ENCODE assay signal across 8 mouse cellular contexts in genomic region chr11:79711766-79712369, GRCm38 (mm10).
DNase-seq lines count a peak whose midpoint lies in the region; ATAC-seq lines count a peak whose summit lies in the region.

No protein-coding gene starts in this region.

- peak overlapping the region; percentile 80 for H3K4me3 ChIP-seq in kidney, embryonic 16.5 days (ENCODE audit: low read length)
- H3K4me3 ChIP-seq in midbrain, embryonic 13.5 days (replicated peaks), result peak overlapping the region; percentile 63

- peak overlapping the region; percentile 78 for H3K9ac ChIP-seq in kidney, embryonic 16.5 days (replicated peaks; ENCODE audit: low read length)
- H3K9ac ChIP-seq in midbrain, embryonic 13.5 days (replicated peaks), result peak overlapping the region; percentile 69

- peak; percentile 18; the same call in 1 of the 2 replicates for ATAC-seq in kidney, embryonic 16.5 days (ENCODE audit: low FRiP score, low TSS enrichment)
- ATAC-seq in midbrain, embryonic 13.5 days, result no peak

- intact Hi-C loops in gastrocnemius, postnatal 14 days (cut with DNase I; ENCODE audit: low total_unique reads), result loop anchor here (5.0 kb wide), 2 partner anchors 75 to 210 kb away; no protein-coding TSS in a partner anchor

- H3K9me3 ChIP-seq in kidney, embryonic 16.5 days (ENCODE audit: low read length), result no peaks in the 10 kb centered on the region
- no peaks in the 10 kb centered on the region for H3K9me3 ChIP-seq in midbrain, embryonic 13.5 days

- no peaks in the 10 kb centered on the region for H3K36me3 ChIP-seq in kidney, embryonic 16.5 days (ENCODE audit: insufficient read depth, low read length)
- no peaks in the 10 kb centered on the region for H3K36me3 ChIP-seq in midbrain, embryonic 13.5 days

- peak; percentile 49 to 56 for DNase-seq in cerebellum, postnatal 10 days
- DNase-seq in cerebellum, adult 11-12 months, result no peak
- peak; percentile 63 for DNase-seq in adrenal gland, postnatal 14 days
- DNase-seq in gastrocnemius, postnatal 14 days, result peak; percentile 63
- DNase-seq in right cerebral cortex, postnatal 25 days, result no peak
- DNase-seq in cerebellum, adult 18-20 months, result no peak

- peaks cover 13% of the 10 kb centered on the region; the same call in 1 of the 2 replicates for H3K27me3 ChIP-seq in kidney, embryonic 16.5 days (ENCODE audit: insufficient read depth, low read length)
- H3K27me3 ChIP-seq in midbrain, embryonic 13.5 days, result peaks cover 63% of the 10 kb centered on the region

- 2% methylated on average over 41 of the region's 46 CpGs for WGBS in kidney, embryonic 16.5 days
- WGBS in midbrain, embryonic 13.5 days, result 3% methylated on average over 46 of the region's 46 CpGs

- H3K4me1 ChIP-seq in kidney, embryonic 16.5 days (ENCODE audit: insufficient read depth, low read length), result peaks cover 36% of the 10 kb centered on the region
- H3K4me1 ChIP-seq in midbrain, embryonic 13.5 days (replicated peaks), result peaks cover 32% of the 10 kb centered on the region

- peak overlapping the region; percentile 100 for H3K4me2 ChIP-seq in kidney, embryonic 16.5 days (replicated peaks; ENCODE audit: low read depth, low read length)
- peak overlapping the region; percentile 99 for H3K4me2 ChIP-seq in midbrain, embryonic 13.5 days (replicated peaks)

- no peak overlapping the region for H3K27ac ChIP-seq in kidney, embryonic 16.5 days (ENCODE audit: low read length)
- H3K27ac ChIP-seq in midbrain, embryonic 13.5 days, result no peak overlapping the region

Comparison
In these comparisons a context has a peak if more than half of its experiments do, and no peak if none do; other contexts are left out.
1. DNase-seq: peak in cerebellum, postnatal 10 days (2 of 2), adrenal gland, postnatal 14 days (single experiment) and gastrocnemius, postnatal 14 days (single experiment); none in cerebellum, adult 11-12 months (single experiment), right cerebral cortex, postnatal 25 days (single experiment) and cerebellum, adult 18-20 months (0 of 2).